Mouse (Mus musculus): ENCODE data around the gene Cyp1a2. TPM values are rescaled to one million over a fixed set of nuclear protein-coding genes. Genes with fewer than 3 reads are reported as not detected.

Cyp1a2 gene
- total RNA-seq, 2 experiments from 2014 or later = not detected

DNA sequence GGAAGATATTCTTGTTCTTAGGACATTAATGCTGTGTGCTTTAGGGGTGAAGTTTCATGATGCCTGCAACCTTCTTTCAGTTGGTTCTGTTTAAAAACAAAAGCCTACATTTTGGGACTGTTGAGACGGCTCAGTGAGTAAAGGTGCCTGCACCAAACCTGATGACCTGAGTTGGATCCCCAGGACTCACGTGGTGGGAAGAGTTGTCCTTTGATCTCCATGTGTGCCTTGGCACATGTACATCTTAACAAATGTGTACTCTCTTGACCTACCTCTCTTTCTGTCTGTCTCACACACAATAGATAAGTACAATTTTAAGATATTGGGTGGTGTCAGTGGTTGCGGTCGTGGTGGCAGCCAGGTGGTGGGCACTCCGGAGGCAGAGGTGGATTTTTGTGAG, 2.5 kb upstream of the Cyp1a2 start:
- ATAC-seq (replicated peaks; ENCODE audit: low FRiP score, poor library complexity, severe bottlenecking) = no peak

DNA sequence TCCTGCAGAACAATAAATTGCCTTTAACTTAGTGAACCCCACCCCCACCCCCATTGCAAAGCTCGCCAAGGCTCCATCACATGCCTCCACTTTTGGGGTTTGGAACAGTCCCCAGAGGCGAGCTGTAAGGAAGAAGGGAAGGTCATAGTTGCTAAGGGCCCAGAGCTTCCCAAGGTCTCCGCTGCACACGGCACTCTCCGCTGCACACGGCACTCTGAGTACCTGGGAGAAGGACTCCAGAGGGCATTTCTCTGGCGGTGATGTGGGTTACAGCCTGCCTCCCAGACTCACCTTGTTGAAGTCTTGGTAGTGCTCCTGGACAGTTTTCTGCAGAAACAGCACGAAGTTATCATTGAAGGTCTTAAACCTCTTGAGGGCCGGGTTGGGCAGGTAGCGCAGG, 2.1 kb downstream of the Cyp1a2 start:
- ATAC-seq (replicated peaks; ENCODE audit: low FRiP score, poor library complexity, severe bottlenecking) = no peak

DNA sequence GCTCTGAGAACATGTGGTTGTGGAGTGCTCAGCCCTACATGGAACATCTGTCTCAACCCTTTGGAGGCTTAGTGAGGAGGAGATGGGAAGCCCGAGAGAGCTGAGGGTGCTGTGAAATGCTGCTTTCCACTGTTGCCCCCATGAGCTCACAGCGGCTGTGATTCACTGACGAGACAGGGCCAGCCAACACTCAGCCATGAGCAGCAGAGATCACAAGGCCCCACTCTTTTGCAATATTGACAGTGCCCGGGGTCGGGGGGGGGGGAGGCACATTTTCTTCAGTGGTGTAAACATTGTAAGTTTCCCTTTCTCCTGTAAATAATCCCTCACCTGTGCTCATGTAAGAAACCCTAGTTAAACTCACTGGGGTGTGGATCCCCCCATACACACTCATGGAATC, 12.0 kb downstream of the Cyp1a2 start:
- no peak for ATAC-seq (replicated peaks; ENCODE audit: low FRiP score, poor library complexity, severe bottlenecking)

DNA sequence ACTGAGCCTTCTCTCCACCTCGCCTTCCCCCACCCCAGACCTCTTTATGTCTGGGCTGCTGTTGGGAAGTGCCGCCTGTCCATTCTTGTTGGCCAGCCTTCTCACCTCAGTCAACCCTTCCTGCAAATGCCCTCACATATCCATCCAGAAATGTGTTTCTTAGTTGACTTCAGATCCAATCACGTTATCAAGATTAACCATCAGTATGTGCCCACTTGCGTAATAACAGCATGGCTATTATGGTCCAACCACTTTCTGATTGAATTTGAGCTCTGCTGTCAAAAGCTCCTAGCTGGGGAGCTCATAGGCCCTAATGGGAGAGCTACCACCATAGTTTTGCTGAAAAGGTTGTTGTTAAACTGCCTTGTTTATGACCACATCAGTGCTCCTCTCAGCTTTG, 12.5 kb downstream of the Cyp1a2 start:
- ATAC-seq (replicated peaks; ENCODE audit: low FRiP score, poor library complexity, severe bottlenecking) = no peak

DNA sequence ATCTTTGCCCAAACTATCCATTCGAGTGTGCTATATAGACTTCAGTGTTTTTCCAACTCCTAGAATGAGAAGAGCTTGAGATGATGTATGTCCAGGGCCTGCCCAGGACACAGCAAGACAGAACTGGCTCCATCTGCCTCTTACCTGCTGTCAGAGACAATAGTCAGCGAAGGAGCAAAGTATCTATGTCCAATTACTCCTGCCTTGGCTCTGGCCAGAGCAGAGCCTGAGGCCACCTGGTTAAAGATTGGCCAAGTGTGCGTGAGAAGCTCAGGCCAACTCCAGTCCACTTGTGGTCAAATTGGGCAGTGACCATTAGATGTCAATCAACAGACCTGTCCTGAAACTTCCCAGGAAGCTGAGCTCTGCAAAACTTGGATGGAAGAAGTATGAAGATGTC, 13.9 kb downstream of the Cyp1a2 start:
- ATAC-seq (replicated peaks; ENCODE audit: low FRiP score, poor library complexity, severe bottlenecking) = no peak

DNA sequence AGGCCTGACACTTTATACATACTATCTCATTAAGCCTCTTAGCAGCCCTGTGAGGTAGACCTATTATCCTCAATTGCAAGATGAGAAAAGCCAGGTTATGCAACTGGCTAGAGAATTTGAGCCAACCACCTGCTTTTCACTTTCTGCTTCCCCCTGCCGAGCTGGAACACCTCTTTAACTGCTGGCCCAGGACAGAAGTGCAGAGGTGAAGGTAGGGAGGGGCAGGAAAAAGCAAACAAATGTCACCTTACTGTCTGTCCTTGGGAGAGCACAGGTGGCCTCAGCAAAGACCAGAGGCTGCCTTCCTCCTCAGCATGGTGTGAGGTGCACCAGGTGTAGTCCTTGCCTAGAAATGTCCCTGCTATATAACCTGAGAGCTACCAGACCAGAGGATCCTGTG, 15.2 kb downstream of the Cyp1a2 start:
- no peak for ATAC-seq (replicated peaks; ENCODE audit: low FRiP score, poor library complexity, severe bottlenecking)

DNA sequence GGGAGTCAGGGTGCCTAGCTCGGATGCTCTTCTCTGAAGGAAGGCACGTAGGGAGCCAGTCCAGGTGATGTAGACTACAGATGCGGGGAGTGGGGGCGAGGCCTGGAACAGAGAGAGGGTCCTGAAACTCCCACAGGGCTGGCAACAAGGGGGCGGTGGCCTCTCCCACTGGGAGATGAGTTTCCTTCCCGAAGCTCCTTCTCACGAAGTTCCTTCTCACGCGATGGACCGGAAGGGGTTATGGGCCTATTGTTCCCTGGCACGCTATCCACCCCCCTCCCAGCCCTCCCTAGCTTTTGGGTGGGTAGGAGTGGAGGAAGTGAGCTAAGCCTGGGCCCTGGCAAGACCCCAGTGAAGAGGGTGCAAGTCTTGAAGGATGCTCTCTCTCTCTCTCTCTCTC, 15.7 kb downstream of the Cyp1a2 start:
- no peak for ATAC-seq (replicated peaks; ENCODE audit: low FRiP score, poor library complexity, severe bottlenecking)

DNA sequence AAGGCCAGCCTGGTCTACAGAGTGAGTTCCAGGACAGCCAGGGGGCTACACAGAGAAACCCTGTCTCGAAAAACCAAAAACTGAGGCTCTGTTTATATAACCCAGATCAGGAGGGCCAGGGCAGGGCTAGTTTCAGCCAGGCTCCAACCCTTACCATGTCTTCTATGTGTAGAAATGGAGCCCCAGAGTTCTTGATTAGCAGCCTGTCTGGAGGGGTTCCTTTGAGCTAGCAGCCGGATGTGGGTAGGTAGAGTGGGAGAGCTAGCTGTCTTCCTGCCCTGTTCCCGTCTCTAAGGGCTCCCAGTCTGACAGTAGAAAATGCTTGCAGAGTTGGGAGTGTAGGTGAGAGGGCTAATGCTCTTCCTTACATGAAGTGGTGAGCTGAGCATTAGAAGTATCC, 16.4 kb downstream of the Cyp1a2 start:
- ATAC-seq (replicated peaks; ENCODE audit: low FRiP score, poor library complexity, severe bottlenecking) = no peak

DNA sequence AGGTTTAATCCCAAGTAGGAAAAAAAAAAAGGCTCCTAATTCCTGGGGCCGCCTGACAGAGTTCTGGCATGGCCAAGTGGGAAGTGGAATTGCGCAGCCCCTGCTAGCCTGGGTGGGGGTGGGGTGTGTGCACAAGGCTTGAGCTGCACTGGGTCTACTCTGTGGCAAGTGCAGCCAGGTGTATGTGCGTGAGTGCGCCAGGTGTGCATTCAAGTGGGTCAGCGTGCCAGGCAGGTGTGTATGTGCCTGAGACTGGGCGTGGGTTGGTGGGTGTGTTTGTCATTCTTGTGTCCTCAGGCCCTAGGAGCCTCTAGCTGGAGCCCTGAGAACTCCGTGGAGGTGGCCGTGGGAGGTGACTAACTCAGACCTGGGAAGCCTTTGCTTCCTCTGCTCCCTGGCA, 17.0 kb downstream of the Cyp1a2 start:
- no peak for ATAC-seq (replicated peaks; ENCODE audit: low FRiP score, poor library complexity, severe bottlenecking)

DNA sequence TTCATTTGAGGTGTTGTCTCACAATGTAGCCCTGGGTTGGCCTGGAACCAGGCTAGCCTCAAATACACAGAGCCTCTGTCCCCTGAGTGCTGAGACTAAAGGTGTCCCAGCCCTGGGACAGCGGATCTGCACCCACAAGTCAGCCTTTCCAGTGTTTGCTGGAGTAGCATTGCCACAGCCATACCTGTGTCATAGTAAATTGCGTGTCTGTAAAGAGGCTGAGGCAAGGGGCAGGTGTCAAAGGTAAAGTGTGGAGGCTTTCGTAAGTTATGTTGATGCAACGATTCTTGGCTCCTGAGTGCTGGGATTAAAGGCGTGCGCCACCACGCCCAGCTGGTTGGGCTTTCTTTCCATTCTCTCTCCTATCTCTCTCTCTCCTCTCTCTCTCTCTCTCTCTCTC, 18.9 kb downstream of the Cyp1a2 start:
- ATAC-seq (replicated peaks; ENCODE audit: low FRiP score, poor library complexity, severe bottlenecking) = no peak

DNA sequence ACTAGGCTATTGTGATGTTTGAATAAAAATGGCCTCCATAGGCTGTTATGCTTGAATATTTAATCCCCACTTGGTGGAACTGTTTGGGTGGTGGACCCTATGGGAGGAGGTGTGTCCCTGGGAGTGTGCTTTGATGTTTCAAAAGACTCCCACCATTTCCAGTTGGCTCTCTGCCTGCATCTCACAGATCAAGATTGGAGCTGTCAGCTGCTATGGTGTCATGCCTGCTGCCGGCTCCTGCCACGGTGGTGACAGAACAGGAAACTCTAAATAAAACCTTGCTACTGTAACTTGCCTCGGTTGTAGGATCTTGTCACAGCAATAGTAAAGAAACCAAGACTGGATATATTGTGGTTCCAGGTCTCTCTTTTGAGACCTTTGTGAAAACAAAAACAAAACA, 22.0 kb downstream of the Cyp1a2 start:
- ATAC-seq (replicated peaks; ENCODE audit: low FRiP score, poor library complexity, severe bottlenecking) = no peak

DNA sequence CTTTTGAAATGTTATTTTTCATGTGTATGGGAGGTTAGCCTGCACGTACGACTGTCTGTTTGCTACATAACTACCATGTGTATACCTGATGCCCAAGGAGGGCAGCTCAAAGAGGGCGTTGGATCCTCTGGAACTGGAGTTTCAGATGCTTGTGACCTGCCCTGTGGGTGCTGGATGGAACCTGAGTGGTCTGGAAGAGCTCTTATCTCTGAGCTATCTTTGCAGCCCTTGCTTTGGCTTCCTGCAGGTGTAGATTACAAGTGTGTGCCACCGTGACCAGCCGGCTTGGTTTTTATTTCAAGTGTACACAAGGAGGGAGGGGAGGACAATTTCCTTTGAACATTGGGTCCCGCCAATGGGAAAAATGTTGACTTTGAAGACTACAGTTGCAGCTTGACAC, 23.0 kb downstream of the Cyp1a2 start:
- peak; percentile 82 for ATAC-seq (replicated peaks; ENCODE audit: low FRiP score, poor library complexity, severe bottlenecking)

DNA sequence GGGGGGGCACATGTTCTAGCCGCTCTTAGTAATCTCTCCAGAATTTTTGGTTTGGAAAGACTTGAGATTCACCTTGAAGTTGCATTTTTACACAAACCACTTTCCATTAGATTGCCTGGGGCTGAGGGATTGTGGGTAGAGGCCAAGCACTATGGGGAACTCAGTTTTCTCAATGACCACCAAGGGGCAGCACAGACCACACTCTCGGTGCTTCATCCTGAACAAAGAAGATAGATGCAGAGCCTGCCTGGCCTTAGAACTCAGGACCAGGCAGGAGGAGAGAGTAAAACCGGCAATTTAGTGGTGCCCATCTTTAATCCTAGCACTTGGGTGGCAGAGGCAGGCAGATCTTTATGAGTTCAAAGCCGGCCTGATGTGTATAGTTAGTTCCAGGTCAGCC, 23.7 kb downstream of the Cyp1a2 start:
- ATAC-seq (replicated peaks; ENCODE audit: low FRiP score, poor library complexity, severe bottlenecking) = peak; percentile 74

DNA sequence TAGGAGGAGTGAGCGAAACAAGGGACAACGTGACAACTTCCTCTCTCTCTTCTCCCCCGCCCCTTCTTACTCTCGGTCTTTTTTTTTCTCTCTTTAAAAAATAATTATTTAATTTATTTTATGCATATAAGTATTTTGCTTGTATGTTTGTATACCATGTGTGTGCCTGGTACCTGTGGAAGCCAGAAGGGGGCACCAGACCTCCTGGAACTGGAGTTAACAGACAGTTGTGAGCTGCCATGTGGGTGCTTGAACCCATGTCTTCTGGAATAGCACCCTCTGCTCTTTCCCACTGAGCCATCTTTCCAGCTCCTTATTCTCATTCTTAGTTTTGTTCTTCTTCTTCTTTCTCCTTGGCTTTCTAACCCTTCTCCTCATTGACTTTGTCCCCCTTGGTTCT, 24.5 kb downstream of the Cyp1a2 start:
- no peak for ATAC-seq (replicated peaks; ENCODE audit: low FRiP score, poor library complexity, severe bottlenecking)

DNA sequence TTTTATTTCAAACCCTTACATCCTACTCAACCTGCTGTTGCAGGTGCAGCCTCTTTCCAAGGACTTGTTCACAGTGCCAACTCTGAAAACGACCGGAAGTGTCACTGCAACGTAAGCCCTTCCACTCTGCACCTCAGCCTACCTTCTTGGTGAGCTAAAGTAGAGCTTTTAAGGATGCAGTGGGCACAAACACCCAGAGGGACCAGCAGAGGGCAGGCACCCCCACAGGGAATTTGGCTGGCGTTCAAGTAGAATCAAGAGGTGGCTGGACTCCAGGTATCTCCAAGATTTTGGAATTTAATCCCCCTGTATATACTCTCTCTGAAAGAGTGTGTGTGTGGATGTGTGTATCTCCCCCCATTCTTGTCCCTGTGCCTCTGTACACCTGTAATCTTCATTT, 25.7 kb downstream of the Cyp1a2 start:
- no peak for ATAC-seq (replicated peaks; ENCODE audit: low FRiP score, poor library complexity, severe bottlenecking)

DNA sequence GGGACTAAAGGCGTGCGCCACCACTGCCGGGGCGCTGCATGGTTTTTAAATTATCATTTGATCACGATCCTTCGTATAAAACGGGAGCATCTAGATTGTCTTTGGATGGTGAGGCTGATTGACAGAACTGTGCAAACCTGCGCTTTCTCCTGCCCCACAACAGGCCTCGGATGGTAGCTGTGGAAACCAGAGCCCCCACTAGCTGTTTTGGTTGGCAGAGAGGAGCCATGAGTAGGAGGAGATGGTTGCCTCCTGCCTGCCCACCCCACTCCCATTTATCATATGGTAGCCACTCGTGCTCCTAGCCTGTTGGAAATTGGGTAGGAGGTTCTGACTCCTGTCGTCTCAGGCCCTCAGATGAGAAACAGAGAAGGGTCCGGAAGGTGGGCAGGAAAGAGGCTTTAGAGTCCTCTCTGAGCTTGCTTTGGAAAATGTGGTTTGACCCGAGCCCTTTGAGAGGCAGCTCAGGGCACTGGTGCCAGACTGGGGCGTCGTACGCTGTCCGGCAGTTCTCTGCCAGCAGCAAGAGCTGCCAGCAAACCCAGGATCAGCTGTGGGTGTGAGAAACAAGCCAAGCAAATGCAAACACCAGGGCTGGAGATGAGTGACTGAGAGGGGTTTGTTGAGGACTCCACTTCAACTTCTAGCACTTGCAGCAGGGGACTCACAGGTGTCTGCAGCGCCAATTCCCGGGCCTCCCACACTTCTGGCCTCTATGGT, 26.7 kb downstream of the Cyp1a2 start:
- ATAC-seq (replicated peaks; ENCODE audit: low FRiP score, poor library complexity, severe bottlenecking) = no peak

DNA sequence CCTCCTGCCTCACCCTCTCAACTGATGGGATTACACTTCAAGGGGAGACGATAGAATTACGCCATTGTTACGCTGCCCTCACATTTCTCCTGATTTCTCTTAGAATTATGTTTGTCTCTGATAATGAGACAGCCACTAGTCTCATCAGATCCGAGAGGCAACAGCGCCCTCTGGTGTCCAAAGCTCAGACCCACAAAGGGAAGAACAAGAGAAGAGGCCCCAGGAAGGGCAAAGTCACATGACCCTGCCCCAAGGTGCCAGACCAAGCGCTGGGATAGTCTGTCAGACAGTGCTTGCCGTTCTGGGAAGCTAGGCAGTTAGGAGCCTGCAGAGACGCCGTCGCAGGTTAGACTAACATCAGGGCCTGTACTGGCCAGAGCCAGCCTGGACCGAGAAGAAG, 27.8 kb downstream of the Cyp1a2 start:
- peak; percentile 71 for ATAC-seq (replicated peaks; ENCODE audit: low FRiP score, poor library complexity, severe bottlenecking)

DNA sequence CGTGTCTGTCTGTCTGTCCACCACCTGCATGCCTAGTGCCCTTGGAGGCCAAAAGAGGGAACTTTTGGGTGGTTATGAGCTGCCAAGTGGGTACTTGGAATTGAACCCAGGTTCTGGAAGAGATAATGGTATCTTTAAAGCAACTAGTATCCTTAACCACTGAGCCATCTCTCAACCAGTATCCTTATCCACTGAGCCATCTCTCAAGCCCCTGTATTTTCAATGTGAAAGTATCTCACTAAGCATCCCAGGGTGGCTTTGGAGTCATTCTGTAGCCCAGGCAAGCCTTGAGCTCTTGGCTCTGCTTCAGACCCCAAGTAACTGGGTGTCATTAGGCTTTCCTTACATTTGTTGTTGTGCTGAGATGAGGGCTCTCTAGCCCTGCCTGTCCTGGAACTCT, 28.5 kb downstream of the Cyp1a2 start:
- no peak for ATAC-seq (replicated peaks; ENCODE audit: low FRiP score, poor library complexity, severe bottlenecking)

DNA sequence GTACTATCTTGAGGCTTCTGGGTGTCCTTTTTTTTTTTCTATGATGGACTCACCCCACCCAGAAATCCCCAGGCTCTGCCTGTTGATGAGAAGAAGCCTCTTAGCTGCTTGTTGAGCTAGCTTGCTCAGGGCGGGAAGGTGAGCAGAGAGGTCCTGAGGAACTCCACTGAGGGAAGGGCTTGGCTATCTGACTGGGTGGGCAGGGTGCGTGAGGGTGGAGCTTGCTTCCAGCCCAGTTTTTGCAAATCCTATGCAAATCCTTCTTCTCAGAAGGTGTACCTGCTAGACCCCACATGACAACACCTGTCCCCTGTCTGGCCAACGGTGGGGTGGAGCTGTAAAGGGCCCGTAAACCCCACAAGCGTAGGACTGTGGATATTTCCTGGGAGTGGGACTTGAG, 30.2 kb downstream of the Cyp1a2 start, which contains the start of gene Csk:
Csk (minus strand) TSS at position 349 of the 400 bp plus-strand sequence.
- ATAC-seq (replicated peaks; ENCODE audit: low FRiP score, poor library complexity, severe bottlenecking) = no peak

DNA sequence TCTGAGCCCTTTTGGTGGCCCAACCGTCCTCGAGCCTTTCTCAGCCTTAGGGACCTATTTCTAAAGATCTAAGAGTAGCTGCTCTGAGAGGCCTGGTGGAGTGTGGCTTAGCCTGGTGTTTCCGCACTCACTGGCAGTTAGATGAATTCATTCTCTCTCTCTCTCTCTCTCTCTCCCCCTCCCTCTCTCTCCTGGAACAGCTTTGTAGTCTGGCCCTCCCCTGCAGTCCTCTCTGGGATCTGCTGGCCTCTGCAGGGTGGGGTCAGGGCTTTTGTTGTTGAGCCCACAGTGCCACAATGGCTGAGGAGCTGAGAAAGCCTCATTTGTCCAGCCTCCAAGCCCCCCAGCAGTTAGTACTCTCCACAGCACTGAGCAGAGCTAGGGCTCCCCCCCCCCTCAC, 30.6 kb downstream of the Cyp1a2 start:
- no peak for ATAC-seq (replicated peaks; ENCODE audit: low FRiP score, poor library complexity, severe bottlenecking)

DNA sequence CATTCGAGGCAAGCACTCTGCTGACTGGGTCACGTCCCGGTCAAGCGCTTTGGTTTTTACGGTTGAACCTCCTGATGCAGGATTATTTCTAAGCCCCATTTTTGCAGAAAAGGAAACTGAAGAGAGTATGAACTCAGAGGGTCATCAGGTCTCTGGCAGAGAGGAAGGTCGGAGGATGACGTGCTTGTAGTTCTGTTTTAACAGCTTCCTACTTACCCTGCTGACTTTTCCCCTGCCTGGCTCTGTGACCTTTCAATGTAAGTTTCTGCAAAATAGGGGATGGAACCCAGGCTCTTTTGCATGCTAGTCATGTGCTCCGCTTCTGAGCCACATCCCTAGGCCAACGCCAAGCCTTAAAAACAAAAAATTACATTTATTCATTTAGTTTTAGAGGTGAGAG, 31.2 kb downstream of the Cyp1a2 start:
- no peak for ATAC-seq (replicated peaks; ENCODE audit: low FRiP score, poor library complexity, severe bottlenecking)

DNA sequence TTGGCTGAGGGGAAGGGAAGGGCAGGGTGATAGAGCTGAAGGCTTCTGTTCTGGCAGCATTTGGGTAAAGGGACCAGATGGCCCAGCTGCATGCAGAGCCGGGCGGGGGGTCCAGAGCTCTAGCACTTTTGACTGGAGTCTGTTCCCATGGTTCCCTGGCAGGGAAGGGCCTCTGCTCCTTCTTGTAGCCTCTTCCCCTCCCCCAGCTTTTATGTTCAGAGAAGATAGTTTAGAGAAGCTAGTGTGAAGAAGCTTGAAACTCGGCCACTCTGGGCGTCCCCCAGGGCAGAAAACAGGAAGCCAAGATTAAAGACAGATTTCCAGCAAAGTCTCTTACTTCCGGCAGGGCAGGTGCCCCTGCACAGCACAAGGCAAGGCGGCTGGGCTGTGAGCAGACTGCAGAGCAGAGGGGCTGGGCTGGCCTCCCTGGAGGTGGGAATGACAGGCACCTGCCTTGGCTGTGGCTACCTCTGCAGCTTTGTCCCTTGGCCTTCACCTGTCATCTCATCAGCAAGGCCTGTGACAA, 32.7 kb downstream of the Cyp1a2 start:
- ATAC-seq (replicated peaks; ENCODE audit: low FRiP score, poor library complexity, severe bottlenecking) = no peak
